Mouse (Mus musculus) gastrocnemius, adult 2 months (tissue): ENCODE results near the gene Clec16a. TPM values are rescaled to one million over a fixed set of nuclear protein-coding genes. Genes with fewer than 3 reads are reported as not detected.

Source experiments
- DNase-seq: peaks from one replicate; pipeline ENCODE4 v3.0.0; 2022
- H3K27ac ChIP-seq: fragments of 200-600 bp; 2 replicates; pipeline ENCODE4 v1.8.1; 2022; ENCODE audit warnings: mild to moderate bottlenecking
- H3K4me3 ChIP-seq: fragments of 200-600 bp; 2 replicates; pipeline ENCODE4 v1.8.1; 2022; ENCODE audit warnings: mild to moderate bottlenecking, moderate library complexity
- CTCF ChIP-seq: fragments of 200-600 bp; IDR thresholded peaks from 2 replicates; pipeline ENCODE4 v1.8.1; 2022; ENCODE audit warnings: antibody characterized with exemption, mild to moderate bottlenecking, moderate library complexity
- intact Hi-C: fragments of 180-260 bp; cut with DNase I; formaldehyde crosslinking; loops from one replicate; pipeline ENCODE4 v1.15.1; 2025
- total RNA-seq, 2 experiments: library from RNA; stranded (reverse); gene quantifications; 2 replicates each; pipeline ENCODE4 v1.2.3; 2021

The Clec16a gene
- total RNA-seq, 2 experiments from 2014 or later, result 60.6 to 72.7 TPM

DNA sequence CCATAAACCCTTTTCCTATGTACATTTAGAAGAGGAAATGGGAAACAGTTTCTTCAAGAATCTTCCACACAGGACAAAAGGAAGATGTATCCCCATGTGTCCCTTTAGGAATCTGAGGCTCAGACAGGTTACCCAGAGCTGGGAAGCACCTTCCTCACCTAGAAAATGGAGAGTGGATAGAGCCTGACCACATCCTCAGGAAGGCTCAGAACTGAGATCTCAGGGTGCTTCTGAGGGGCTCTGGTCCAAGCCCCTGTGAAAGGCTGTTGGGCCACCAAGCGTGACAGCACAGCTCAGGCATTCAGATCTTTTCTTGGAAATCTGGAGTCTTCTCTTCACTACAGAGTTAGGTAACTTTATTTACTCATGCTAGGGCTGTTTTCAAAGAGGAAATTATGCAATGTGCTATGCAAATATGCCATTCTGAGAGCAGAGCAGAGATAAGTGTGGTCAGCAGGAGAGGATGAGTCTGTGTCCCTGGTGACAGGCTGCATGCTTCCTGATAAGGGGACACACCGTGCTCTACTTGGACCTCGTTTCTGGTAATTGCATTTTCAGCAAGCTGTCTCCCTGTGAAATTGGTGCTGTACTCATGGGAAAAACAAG is 131.4 kb downstream of the Clec16a start:
- H3K4me3 ChIP-seq, result no peak overlapping the region
- intact Hi-C loops, result no loop called here
- H3K27ac ChIP-seq, result no peak overlapping the region
- no peak for DNase-seq
- TF ChIP-seq CTCF, result no peak

DNA sequence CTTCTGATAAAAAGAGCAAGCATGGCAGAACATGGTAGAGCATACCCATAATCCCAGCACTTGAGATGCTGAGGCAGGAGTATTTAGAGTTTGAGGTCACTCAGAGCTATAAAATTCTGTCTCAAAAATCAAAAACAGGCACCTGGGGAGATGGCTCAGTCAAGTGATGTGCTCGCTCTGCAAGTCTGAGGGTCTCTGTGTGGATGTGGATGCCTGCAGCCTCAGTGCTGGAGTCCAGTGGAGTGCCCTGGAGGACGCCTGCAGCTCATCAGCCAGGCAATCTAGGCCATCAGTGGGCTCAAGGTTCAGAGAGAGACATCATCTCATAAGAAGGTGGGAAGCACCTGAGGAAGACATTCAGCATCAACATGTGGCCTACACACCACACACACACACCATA is 137.4 kb downstream of the Clec16a start:
- no peak for TF ChIP-seq CTCF
- no peak overlapping the region for H3K27ac ChIP-seq
- intact Hi-C loops, result no loop called here
- no peak for DNase-seq
- H3K4me3 ChIP-seq, result no peak overlapping the region

DNA sequence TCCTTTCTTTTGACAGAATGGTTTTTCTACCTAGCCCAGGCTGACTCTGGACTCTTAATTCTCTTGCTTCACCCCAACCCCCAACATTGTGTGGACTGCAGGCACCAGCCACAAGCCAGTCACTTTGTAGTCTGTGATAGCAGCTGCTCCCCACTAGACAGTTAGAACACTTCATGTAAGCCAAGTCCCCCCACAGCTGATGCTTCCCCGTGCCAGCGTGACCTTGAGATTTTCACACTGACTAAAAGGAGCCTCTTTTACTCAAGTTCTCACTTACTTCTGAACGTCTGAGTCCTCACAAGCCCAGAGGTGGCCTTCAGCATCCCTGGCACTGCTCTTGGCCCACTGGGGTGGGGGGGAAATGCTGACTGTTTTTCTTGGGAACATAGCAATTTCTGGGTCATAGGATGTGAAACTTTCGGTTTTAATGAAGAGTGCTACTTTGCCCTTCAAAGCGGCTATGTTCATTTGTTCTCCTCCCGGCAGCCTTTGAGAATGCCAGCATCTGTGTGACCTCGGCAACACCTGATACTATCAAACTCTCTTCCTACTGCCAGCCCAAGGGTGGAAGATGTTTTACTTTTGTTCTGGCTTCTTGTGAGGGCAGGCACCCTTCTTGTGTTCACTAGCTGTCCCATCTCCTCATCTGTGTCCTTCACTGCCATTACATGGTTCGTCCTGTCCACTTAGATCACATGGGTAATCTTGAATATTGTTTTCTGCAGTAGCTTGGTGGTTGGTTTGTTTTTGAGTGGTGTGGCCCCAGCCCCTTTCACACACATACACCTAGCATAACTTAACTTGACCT is 138.3 kb downstream of the Clec16a start:
- TF ChIP-seq CTCF, result no peak
- H3K27ac ChIP-seq, result no peak overlapping the region
- DNase-seq, result no peak
- H3K4me3 ChIP-seq, result no peak overlapping the region
- intact Hi-C loops, result no loop called here

DNA sequence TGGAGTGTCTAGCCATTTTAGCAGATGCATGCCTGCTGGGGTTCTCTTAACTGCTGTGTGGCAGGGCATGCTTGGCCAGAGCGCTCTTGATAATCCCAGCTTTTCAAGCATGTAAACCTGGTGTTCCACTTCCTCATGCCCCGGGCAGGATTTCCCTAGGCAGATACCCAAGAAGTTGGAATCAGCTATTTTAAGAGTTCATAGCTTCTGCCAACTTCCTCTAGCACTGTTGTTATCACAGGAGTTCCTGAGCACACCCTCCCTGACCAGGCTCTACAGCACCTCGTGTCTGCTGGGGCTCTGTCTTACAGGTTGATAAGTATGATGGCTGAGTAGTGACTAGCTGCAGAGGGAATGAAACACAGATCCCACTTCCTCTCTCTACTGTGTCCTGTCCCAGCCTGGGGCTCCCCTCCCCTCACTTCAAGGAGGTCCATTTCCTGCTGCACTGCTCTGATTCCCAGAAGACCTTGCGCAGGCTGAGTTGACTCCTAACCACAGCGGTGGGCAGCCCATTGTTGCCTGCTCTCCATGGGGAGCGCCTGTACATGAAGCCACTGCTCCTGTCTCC is 144.7 kb downstream of the Clec16a start:
- TF ChIP-seq CTCF, result no peak
- no peak for DNase-seq
- intact Hi-C loops, result loop anchor here (5.0 kb wide), 1 partner anchor 47 kb away; no protein-coding TSS in a partner anchor
- Histone ChIP-seq H3K27ac (peak overlapping the region; percentile 2), H3K4me3 (no peak overlapping the region)

DNA sequence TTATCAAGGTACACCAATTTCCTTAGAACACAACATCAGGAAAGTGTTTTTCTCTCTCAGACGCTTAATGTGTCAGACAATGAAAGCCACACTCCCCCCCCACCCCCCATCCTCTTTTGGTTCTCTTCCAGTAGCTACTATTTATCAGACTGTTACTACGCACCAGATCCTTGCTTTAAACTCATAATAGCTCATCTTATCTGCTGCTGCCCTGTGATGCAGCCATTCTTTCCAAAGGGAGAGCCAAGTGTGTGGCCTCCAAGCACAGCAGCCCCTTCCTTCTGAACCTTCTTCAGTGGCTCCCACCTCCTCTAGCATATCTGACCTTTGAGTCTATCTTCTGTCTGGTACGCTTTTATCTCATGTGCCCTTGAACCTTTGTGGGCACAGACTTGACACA is 145.3 kb downstream of the Clec16a start:
- DNase-seq, result no peak
- no peak for TF ChIP-seq CTCF

DNA sequence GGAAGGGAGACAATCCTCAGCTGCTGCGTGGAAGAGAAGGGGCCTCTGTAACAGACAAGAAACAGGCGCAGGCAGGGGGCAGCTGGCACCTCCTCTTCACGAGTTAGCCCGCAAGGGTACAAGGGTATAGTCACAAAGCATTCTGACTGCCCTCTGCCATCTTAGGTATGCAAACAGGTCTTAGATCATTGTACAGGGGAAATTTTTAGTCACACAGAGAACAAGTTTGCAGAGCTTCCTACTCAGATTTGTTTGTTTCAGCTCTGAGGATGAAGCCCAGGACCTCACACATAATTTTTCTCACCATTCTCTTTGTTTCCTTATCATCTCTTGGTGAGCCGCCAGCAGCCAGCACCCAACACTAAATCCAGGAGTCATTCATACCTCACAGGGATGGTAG is 146.6 kb downstream of the Clec16a start:
- TF ChIP-seq CTCF, result no peak
- intact Hi-C loops, result loop anchor here (5.0 kb wide), 1 partner anchor 46 kb away; no protein-coding TSS in a partner anchor
- Histone ChIP-seq H3K4me3 (no peak overlapping the region), H3K27ac (no peak overlapping the region)
- no peak for DNase-seq

More for the DNA sequence above, 145.3 kb downstream of the Clec16a start:
- H3K4me3 ChIP-seq, result no peak overlapping the region
- intact Hi-C loops, result loop anchor here (5.0 kb wide), 1 partner anchor 47 kb away; no protein-coding TSS in a partner anchor
- peak overlapping the region; percentile 2 for H3K27ac ChIP-seq

DNA sequence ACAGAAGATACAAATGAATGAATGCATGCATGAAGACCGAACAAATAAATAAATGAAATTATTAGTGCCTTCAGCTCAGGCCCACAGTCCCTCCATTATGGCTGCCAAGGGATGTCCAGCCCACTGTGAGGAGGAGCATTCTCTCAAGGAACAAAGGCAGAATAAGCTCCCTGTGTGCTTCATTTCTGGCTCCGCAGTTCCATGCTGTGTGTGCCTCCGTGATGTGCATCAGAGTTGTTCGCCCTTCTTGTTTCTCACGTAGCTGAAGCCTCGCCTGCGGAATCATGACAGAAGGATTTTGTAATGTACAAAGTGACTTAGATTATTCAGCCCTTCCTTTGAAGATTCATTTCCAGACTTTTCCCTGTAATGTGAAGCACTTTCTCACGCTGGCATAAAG is 147.7 kb downstream of the Clec16a start:
- TF ChIP-seq CTCF, result no peak
- intact Hi-C loops, result loop anchor here (5.0 kb wide), 1 partner anchor 44 kb away; no protein-coding TSS in a partner anchor
- no peak overlapping the region for H3K4me3 ChIP-seq
- no peak overlapping the region for H3K27ac ChIP-seq
- DNase-seq, result no peak

DNA sequence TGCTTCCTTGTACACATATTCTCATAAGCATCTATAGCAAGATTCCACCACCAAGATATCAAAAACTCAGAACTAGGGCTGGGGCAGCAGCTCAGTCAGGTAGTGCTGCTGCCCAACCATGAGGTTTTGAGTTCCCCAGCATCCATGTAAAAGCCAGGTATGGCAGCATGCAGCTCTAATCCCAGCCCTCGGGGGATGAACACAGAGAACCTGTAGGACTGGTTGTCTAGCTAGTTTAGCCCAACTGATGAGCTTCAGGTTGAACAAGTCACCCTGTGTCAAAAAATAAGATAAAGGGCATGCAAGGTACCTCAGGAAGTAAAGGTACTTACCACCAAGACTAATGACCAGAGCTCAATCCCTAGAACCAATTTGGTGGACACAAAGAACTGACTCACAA is 148.3 kb downstream of the Clec16a start:
- Histone ChIP-seq H3K4me3 (no peak overlapping the region), H3K27ac (no peak overlapping the region)
- no peak for TF ChIP-seq CTCF
- DNase-seq, result no peak
- intact Hi-C loops, result loop anchor here (5.0 kb wide), 1 partner anchor 44 kb away; no protein-coding TSS in a partner anchor

DNA sequence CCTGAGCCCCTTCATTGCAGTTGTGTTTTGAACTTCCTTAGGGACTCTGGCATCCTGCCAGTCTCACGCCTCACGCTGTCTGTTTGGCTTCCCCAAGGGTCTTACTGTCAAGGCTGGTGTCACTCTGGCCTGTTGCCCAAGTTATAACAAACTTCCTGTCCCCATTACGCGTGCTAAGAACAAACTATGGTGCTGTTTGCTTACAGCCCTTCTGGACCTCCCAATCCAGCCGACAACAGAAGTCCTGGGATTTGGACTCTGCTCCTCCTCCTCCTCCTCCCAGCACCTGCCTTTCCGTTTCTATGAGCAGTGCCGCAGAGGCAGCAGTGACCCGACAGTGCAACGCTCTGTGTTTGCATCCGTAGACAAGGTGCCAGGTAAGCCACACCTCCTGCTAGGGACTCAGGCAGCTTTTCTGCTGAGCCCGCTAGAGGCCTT is 149.3 kb downstream of the Clec16a start:
- intact Hi-C loops, result loop anchor here (5.0 kb wide), 1 partner anchor 43 kb away; no protein-coding TSS in a partner anchor
- Histone ChIP-seq H3K4me3 (no peak overlapping the region), H3K27ac (no peak overlapping the region)
- DNase-seq, result no peak
- no peak for TF ChIP-seq CTCF

DNA sequence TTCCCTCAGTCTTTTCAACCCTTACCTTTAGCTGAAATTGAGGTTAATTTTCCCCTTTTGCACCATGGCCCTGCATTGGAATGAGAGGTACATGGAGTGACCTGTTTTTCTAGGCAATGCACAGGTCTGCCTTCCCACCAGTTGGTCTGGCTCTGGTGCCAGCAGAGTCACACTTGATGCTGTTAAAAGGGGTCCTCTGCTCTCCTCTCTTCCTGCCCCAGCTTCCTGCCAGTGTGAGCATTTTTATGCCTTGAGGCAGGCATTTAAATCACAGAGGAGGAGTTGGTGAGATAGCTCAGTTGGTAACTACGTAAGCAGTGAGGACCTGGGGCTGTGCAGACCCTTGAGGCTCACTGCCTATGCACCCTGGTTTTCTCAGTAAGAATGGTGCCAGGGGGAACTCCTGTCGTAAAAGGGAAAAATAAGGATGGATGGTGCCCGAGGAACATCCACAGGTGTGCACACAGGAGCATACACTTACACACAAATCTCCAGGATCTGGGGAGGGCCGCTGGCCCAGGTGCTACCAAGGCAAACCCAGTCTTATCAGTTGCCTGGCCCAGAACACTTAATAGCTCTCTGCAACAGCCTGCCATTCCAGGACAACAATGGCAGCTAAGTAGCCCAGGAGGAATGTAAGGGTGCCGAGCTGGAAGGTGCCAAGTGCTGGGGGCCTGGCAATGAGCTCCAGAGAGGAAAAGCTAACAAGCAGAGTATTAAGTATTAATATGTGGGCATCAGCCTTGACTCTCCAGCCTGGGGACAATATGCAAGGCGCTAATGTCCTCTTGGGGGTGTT is 152.9 kb downstream of the Clec16a start:
- intact Hi-C loops, result no loop called here
- Histone ChIP-seq H3K4me3 (no peak overlapping the region), H3K27ac (no peak overlapping the region)
- DNase-seq, result no peak
- no peak for TF ChIP-seq CTCF

DNA sequence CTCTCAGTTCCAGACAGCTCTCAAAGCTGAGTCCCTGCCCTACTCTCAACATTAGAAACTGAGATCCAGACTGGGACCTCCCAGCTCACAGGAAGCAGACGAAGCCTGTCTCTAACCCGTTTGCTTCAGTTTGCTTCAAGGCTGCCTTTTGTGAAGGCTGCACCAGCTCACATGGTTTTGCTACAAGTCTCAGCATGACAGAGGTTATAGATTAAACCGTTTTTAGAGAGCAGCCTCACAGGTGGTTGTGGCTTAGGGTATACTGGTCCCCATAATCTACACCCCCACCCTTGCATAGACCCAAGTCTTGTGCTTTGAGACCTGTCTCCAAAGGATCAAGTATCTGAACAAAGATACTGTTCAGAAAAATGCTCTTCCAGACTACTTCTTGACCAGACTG is 154.2 kb downstream of the Clec16a start:
- no peak for DNase-seq
- H3K27ac ChIP-seq, result no peak overlapping the region
- intact Hi-C loops, result no loop called here
- no peak for TF ChIP-seq CTCF
- no peak overlapping the region for H3K4me3 ChIP-seq

DNA sequence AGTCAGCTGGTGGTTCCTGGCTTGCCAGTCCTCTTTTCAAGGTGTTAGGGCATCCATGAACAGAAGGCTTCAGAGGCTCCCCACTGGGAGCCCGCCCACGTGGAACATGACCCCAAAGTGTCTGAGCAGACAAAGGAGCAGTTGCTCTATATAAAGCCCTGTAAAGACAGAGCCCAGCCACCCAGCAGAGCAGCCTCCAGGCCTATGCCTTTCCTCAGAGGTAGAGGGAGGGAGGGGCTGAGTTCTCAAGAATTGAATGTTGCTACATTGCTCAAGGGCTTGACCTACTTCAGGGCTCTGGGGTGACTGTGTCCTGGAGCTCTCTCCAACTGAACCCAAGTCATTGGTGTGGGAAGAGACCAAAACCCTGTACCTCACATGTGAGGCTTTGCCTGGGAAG is 155.0 kb downstream of the Clec16a start:
- DNase-seq, result no peak
- no peak for TF ChIP-seq CTCF
- intact Hi-C loops, result no loop called here
- no peak overlapping the region for H3K4me3 ChIP-seq
- H3K27ac ChIP-seq, result no peak overlapping the region
